Mouse (Mus musculus) CH12.LX (cell line): ENCODE data around the gene Nutm1. TPM values are rescaled to one million over a fixed set of nuclear protein-coding genes. Genes with fewer than 3 reads are reported as not detected.

Experiments used
- DNase-seq: peaks from one replicate; pipeline ENCODE4 v3.0.0-alpha.2; 2013; ENCODE audit errors: extremely low read depth
- H3K27ac ChIP-seq: 2 replicates; pipeline ENCODE4 v1.5.1; 2012; ENCODE audit warnings: low read depth, mild to moderate bottlenecking, control low read depth, moderate library complexity; ENCODE audit not compliant: insufficient read depth
- H3K27me3 ChIP-seq: replicated peaks from 2 replicates; pipeline ENCODE3; 2012; ENCODE audit warnings: inconsistent platforms
- H3K36me3 ChIP-seq, 2 experiments: replicated peaks in 1 of 2; 2 replicates each; pipeline versions ENCODE3 to v1.6.1; 2012; ENCODE audit warnings: inconsistent platforms in 1 of 2, low read length in 1 of 2, mild to moderate bottlenecking in 1 of 2, mixed read lengths in 1 of 2, moderate library complexity in 1 of 2; ENCODE audit not compliant: control insufficient read depth in 1 of 2, insufficient read depth in 1 of 2
- H3K4me1 ChIP-seq, 2 experiments: 2 replicates each; pipeline ENCODE4 v1.6.1; 2012; ENCODE audit warnings: inconsistent platforms in 1 of 2, moderate library complexity in 1 of 2; ENCODE audit not compliant: insufficient read depth in 2 of 2, control insufficient read depth in 1 of 2
- H3K4me2 ChIP-seq: 2 replicates; pipeline ENCODE4 v1.6.1; 2012; ENCODE audit warnings: low read depth, mild to moderate bottlenecking, control low read depth; ENCODE audit not compliant: poor library complexity, insufficient read depth, severe bottlenecking
- H3K4me3 ChIP-seq, 3 experiments: fragments of 150-350 bp in 1 of 3; sonication (generic) in 1 of 3; replicated peaks in 1 of 3; 2 replicates each; pipeline versions ENCODE3 to v1.5.1; 2011 to 2012; ENCODE audit warnings: low read depth in 2 of 3, low read length in 2 of 3, mild to moderate bottlenecking in 2 of 3, moderate library complexity in 2 of 3, control low read depth in 1 of 3, improper control_type of control experiment in 1 of 3, inconsistent platforms in 1 of 3, mixed read lengths in 1 of 3; ENCODE audit not compliant: poor library complexity in 1 of 3
- H3K79me2 ChIP-seq: replicated peaks from 2 replicates; pipeline ENCODE4 v1.6.1; 2012; ENCODE audit warnings: mild to moderate bottlenecking, moderate library complexity; ENCODE audit not compliant: control insufficient read depth, poor library complexity, insufficient read depth, severe bottlenecking; ENCODE audit errors: extremely low read depth
- H3K9ac ChIP-seq: 2 replicates; pipeline ENCODE4 v1.6.1; 2012; ENCODE audit warnings: low read depth, mild to moderate bottlenecking, control low read depth, moderate library complexity; ENCODE audit not compliant: insufficient read depth
- H3K9me3 ChIP-seq: replicated peaks from 2 replicates; pipeline ENCODE3; 2012; ENCODE audit warnings: low read length, inconsistent platforms, mixed read lengths
- BHLHE40 ChIP-seq: IDR thresholded peaks from 2 replicates; pipeline ENCODE4 v1.6.1; 2011; ENCODE audit warnings: mild to moderate bottlenecking, low read depth, low read length, improper control_type of control experiment
- CTCF ChIP-seq, 2 experiments: IDR thresholded peaks in 1 of 2; conservative IDR thresholded peaks in 1 of 2; 2 replicates each; pipeline ENCODE4 v1.5.1; 2011 to 2012; ENCODE audit warnings: low read depth in 2 of 2, low read length in 2 of 2, improper control_type of control experiment in 1 of 2, inconsistent platforms in 1 of 2, mild to moderate bottlenecking in 1 of 2, moderate library complexity in 1 of 2
- E2F4 ChIP-seq: IDR thresholded peaks from 2 replicates; pipeline ENCODE4 v1.6.1; 2011; ENCODE audit warnings: low read depth, low read length, improper control_type of control experiment; ENCODE audit not compliant: insufficient replicate concordance
- EP300 ChIP-seq: IDR thresholded peaks from 2 replicates; pipeline ENCODE4 v1.6.1; 2011; ENCODE audit warnings: low read length, improper control_type of control experiment
- ETS1 ChIP-seq: conservative IDR thresholded peaks from 2 replicates; pipeline ENCODE4 v1.6.1; 2012; ENCODE audit warnings: low read depth, mild to moderate bottlenecking, inconsistent platforms, low read length, improper control_type of control experiment, moderate library complexity
- HCFC1 ChIP-seq: IDR thresholded peaks from 2 replicates; pipeline ENCODE4 v1.6.1; 2012; ENCODE audit warnings: low read depth, mild to moderate bottlenecking, inconsistent platforms, low read length, improper control_type of control experiment
- JUND ChIP-seq: conservative IDR thresholded peaks from 2 replicates; pipeline ENCODE4 v1.6.1; 2011; ENCODE audit warnings: low read depth, low read length, improper control_type of control experiment
- MAZ ChIP-seq: IDR thresholded peaks from 2 replicates; pipeline ENCODE4 v1.6.1; 2012; ENCODE audit warnings: low read depth, mild to moderate bottlenecking, inconsistent platforms, low read length, improper control_type of control experiment, moderate library complexity
- MEF2A ChIP-seq: IDR thresholded peaks from 2 replicates; pipeline ENCODE4 v1.6.1; 2014; ENCODE audit warnings: low read depth, mild to moderate bottlenecking, inconsistent platforms, low read length, improper control_type of control experiment, borderline replicate concordance
- MXI1 ChIP-seq: IDR thresholded peaks from 2 replicates; pipeline ENCODE4 v1.6.1; 2011; ENCODE audit warnings: mild to moderate bottlenecking, low read depth, low read length, improper control_type of control experiment
- MYC ChIP-seq: IDR thresholded peaks from 2 replicates; pipeline ENCODE4 v1.6.1; 2011; ENCODE audit warnings: low read depth, mild to moderate bottlenecking, improper control_type of control experiment, low read length
- NELFE ChIP-seq: IDR thresholded peaks from 2 replicates; pipeline ENCODE4 v1.6.1; 2011; ENCODE audit warnings: low read depth, low read length, improper control_type of control experiment
- POLR2AphosphoS2 ChIP-seq: IDR thresholded peaks from 2 replicates; pipeline ENCODE4 v1.6.1; 2011; ENCODE audit warnings: low read depth, low read length, improper control_type of control experiment
- RCOR1 ChIP-seq: conservative IDR thresholded peaks from 2 replicates; pipeline ENCODE4 v1.6.1; 2012; ENCODE audit warnings: low read depth, mild to moderate bottlenecking, inconsistent platforms, low read length, improper control_type of control experiment
- SIN3A ChIP-seq: IDR thresholded peaks from 2 replicates; pipeline ENCODE4 v1.6.1; 2012; ENCODE audit warnings: low read length, improper control_type of control experiment, inconsistent platforms
- TCF12 ChIP-seq: IDR thresholded peaks from 2 replicates; pipeline ENCODE4 v1.6.1; 2014; ENCODE audit warnings: low read depth, mild to moderate bottlenecking, inconsistent platforms, low read length, improper control_type of control experiment
- USF1 ChIP-seq: IDR thresholded peaks from 2 replicates; pipeline ENCODE4 v1.6.1; 2014; ENCODE audit warnings: low read depth, mild to moderate bottlenecking, inconsistent platforms, low read length, improper control_type of control experiment
- ZMIZ1 ChIP-seq: IDR thresholded peaks from 2 replicates; pipeline ENCODE4 v1.6.1; 2012; ENCODE audit warnings: low read depth, mild to moderate bottlenecking, inconsistent platforms, low read length, improper control_type of control experiment
- dilution Hi-C: fragments of 300-500 bp; cut with MboI; formaldehyde crosslinking; loops from 2 replicates; pipeline ENCODE4 v1.14.3; 2020; ENCODE audit warnings: low sequenced_read_pairs; ENCODE audit not compliant: extremely low pct_unique_long_range_greater_than_20kb, extremely low pct_ligation_motif_present
- in situ Hi-C: fragments of 300-500 bp; cut with MboI; formaldehyde crosslinking; loops from 3 replicates; pipeline ENCODE4 v1.14.3; 2019; ENCODE audit warnings: low sequenced_read_pairs, low pct_ligation_motif_present, low pct_unique_long_range_greater_than_20kb, mixed read lengths
- polyA plus RNA-seq: library from polyadenylated mRNA; unstranded; fragments of >175 nt; gene quantifications from 2 replicates; pipeline ENCODE4 v1.2.1, GENCODE M21; 2012; ENCODE audit warnings: low read depth; ENCODE audit not compliant: insufficient read length
- total RNA-seq, 2 experiments: library from RNA; depleted of rRNA; stranded (reverse); fragments of 300-350 nt in 1 of 2; fragments of >200 nt in 1 of 2; gene quantifications; 2 replicates each; pipeline ENCODE4 v1.2.3; 2012 to 2014

Nutm1 gene
- total and polyA plus RNA-seq, 3 experiments, result not detected

- DNase-seq, result no peak
- no peaks in the 10 kb centered on the region for H3K9me3 ChIP-seq
- dilution Hi-C loops, result no loop called here
- H3K4me1 ChIP-seq, result peaks cover 2 to 3% of the 10 kb centered on the region in 2 experiments; a peak in 1 of 4 replicates
- H3K4me3 ChIP-seq, result no peak overlapping the region
- TF ChIP-seq E2F4, result no peak
- no peaks in the 10 kb centered on the region for H3K79me2 ChIP-seq
- no peak overlapping the region for H3K4me2 ChIP-seq
- no peaks in the 10 kb centered on the region for H3K36me3 ChIP-seq
- no peak overlapping the region for H3K9ac ChIP-seq
- H3K27me3 ChIP-seq, result no peaks in the 10 kb centered on the region
- in situ Hi-C loops, result no loop called here
- H3K27ac ChIP-seq, result no peak overlapping the region
Measured at GRCm38 (mm10) chr2:112210699-112211098, 48.4 kb downstream of the Nutm1 start.

- no peak overlapping the region for H3K9ac ChIP-seq
- no peak overlapping the region for H3K4me2 ChIP-seq
- H3K36me3 ChIP-seq, result no peaks in the 10 kb centered on the region
- H3K27me3 ChIP-seq, result no peaks in the 10 kb centered on the region
- dilution Hi-C loops, result no loop called here
- in situ Hi-C loops, result no loop called here
- no peaks in the 10 kb centered on the region for H3K9me3 ChIP-seq
- no peak for TF ChIP-seq MXI1
- TF ChIP-seq ETS1, result no peak
- no peak for TF ChIP-seq HCFC1
- TF ChIP-seq BHLHE40, result no peak
- no peak for TF ChIP-seq POLR2AphosphoS2
- TF ChIP-seq RCOR1, result no peak
- no peak for TF ChIP-seq CTCF (conservative IDR thresholded peaks at IDR 0.05 in 1 of 2, IDR thresholded peaks at IDR 0.05 in 1 of 2; ENCODE audit: low read depth in 2 of 2, low read length in 2 of 2)
- TF ChIP-seq TCF12, result no peak
- no peak for TF ChIP-seq ZMIZ1
- no peak for TF ChIP-seq USF1
- TF ChIP-seq MAZ, result no peak
- TF ChIP-seq EP300, result no peak
- no peak for TF ChIP-seq JUND
- no peak for TF ChIP-seq MEF2A
- H3K79me2 ChIP-seq, result no peaks in the 10 kb centered on the region
- peaks cover 2 to 3% of the 10 kb centered on the region in 2 experiments; a peak in 1 of 4 replicates for H3K4me1 ChIP-seq
- no peak for DNase-seq
- H3K27ac ChIP-seq, result no peak overlapping the region
- no peak overlapping the region for H3K4me3 ChIP-seq
Measured at GRCm38 (mm10) chr2:112210142-112210541, 48.9 kb downstream of the Nutm1 start.

GRCm38 (mm10) chr2:112203056-112203455, 56.0 kb downstream of the Nutm1 start:
- no peak overlapping the region for H3K4me2 ChIP-seq
- in situ Hi-C loops, result no loop called here
- H3K4me1 ChIP-seq, result 0 out of 4 replicates have a peak, but pooled peaks cover 0 to 2% of the 10 kb centered on the region in 2 experiments
- DNase-seq, result no peak
- dilution Hi-C loops, result no loop called here
- TF ChIP-seq MYC (no peak), CTCF (conservative IDR thresholded peaks at IDR 0.05 in 1 of 2, IDR thresholded peaks at IDR 0.05 in 1 of 2; ENCODE audit: low read depth in 2 of 2, low read length in 2 of 2) (no peak), NELFE (no peak), SIN3A (no peak)
- TF ChIP-seq, all 38 proteins: peak for 0
- Histone ChIP-seq H3K9me3 (no peaks in the 10 kb centered on the region), H3K79me2 (no peaks in the 10 kb centered on the region), H3K4me3 (no peak overlapping the region), H3K27ac (no peak overlapping the region), H3K27me3 (no peaks in the 10 kb centered on the region), H3K36me3 (no peaks in the 10 kb centered on the region), H3K9ac (no peak overlapping the region)
